Mouse (Mus musculus): ENCODE results near the gene Akap2. TPM values are rescaled to one million over a fixed set of nuclear protein-coding genes. Genes with fewer than 3 reads are reported as not detected.

Gene Akap2
- 100 to 1,000 TPM; 156 to 161 TPM for total RNA-seq (2021)
- long read RNA-seq, experiment 1, full-length matches to known transcripts: 50 of 88 reads
- long read RNA-seq, experiment 1, partial matches to known transcripts: 0 of 88 reads
- long read RNA-seq, experiment 1, other reads (novel, unspliced or antisense): 38 of 88 reads
- long read RNA-seq, experiment 2, full-length matches to known transcripts: 2 of 10 reads
- long read RNA-seq, experiment 2, partial matches to known transcripts: 0 of 10 reads
- long read RNA-seq, experiment 2, other reads (novel, unspliced or antisense): 8 of 10 reads

GRCm38 (mm10) chr4:57717354-57717753 lies at the start of gene Akap2:
TSS of gene Akap2 (plus strand) at chr4:57717657.
- no peak for DNase-seq

DNA sequence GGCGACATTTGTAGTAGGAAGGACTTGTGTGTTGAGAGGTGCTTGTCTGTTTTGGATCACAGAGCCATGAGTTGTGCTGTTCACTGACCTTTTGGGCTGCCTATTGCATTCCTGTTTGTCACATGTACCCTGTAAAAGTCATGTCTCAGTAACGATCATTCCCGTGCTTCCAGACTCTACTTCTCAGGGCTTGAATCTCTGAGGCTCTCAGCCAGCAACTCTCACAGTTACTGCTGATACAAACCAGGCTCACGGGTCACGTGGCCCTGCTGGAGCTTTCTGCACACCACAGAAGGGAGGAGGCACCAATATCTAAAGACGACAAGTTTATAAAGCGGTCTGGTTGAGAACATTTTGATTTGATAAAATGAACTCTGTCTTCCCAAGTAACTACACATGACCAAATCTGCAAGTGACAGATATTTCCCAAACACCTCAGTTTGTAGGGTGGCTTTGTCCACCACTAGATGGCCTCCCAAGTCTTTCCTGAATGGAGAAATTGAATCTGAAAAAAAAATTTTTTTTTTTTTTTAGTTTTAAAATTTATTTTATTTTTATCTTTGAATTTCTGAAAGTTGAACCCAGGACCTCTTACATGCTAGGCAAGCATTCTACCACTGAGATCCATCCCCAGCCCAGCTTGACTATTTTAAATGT lies 46.5 kb upstream of the Akap2 start:
- peak; percentile 40 to 61 for DNase-seq

DNA sequence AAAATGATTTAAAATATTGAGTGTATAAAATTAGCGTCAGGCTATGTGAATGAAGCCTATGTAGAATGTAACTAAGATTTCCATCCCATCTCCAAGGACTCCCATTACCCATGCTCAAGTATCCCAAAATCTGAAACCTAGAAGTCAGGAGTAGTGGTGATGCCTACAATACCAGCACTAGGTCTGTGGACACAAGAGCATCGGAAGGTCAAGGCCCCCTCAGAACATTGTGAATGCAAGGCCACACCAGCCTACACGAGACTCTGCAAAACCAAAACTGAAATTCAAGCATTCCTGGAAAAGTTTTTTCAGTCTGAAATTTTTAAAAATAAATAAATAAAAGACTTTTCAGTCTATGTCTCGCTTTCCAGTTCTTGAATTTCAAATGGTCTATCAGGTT lies 44.9 kb upstream of the Akap2 start:
- peak; percentile 31 to 35 for DNase-seq

DNA sequence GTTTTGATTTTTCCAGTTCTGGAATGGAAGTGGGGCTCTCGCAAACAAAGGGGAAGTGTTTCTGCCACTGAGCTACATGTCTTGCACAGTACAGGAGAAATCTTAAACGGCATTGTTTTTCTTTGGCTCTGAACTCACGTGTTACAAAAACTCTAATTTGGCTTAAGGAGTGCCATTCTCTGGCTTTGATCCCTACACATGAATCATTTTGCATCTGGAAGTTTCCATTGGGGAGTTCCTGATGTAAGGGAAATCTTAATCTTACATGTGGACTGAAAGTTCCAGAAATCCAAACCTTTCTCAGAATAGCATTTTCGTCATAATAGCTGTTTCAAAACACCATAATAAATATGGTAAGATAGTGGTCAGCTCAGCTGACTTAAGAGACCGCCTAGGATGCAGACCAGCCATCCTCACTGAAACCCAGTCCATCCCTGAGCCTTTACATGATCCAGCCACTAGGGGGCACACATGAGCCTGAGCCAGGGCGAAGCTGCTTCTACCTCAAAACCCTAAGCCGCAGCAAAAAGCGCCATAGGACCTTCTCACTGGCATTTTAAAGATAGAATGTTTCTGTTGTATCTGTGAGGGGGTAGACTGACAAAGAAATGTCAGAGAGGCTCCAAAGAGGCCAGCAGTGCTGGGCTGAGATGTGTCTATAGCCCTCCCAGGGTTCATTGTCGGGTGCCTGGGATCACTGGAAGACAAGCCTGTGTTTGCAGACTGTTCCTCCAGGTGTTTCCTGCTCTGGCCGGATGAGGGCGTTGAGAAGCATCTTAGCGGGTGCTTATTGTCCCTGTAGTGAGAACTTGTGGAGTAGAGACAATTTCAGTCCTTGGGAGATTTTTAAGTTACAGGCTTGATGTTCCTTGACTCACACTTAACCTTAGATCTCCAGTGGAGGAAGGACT lies 44.2 kb upstream of the Akap2 start:
- peak; percentile 92 to 93 for DNase-seq

DNA sequence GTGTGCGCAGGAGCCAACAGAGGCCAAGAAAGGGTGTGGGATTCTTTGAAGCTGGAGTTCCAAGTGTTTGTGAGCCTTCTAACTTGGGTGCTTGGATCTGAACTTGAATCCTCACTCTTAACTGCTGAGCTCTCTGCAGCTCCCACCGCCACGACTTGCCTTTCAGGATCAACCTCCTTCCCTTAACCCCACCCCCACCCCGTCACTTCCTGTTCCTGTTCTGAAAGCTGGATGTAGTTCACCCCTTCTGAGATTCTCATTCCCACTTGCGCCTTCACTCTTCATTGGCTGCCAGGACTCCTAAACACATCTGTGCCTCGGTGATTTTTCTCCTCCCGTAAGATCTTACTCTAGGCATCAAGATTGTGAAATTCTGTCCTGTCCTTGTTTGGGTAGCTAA lies 43.1 kb upstream of the Akap2 start:
- DNase-seq: no peak

- DNase-seq: peak; percentile 73 to 81
These were observed 42.1 kb upstream of the Akap2 start for GRCm38 (mm10) chr4:57675387-57675786.

- DNase-seq: no peak
These were observed 39.5 kb upstream of the Akap2 start for GRCm38 (mm10) chr4:57677916-57678315.

DNA sequence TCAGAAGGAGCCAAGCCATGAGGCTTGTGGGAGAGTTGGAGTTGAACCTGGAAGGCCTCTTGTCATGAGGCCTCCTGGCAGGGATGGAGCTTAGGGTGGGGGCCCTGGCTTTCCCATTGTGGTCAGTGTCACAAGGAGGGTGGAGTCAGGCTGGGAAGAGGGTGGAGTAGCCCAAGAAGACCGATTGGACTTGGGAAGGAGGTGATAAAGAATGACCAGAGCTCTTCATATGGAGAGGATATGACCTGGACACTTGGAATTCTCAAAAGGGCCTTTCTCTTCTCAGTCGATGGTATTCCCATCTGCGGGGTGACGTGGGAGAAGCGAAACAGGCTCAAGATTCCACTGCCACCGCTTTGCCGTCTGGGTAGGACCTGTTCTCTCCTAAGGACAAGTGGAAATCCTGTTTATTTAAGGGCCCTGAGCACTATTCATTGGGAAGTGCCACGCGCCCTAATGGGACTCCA lies 38.4 kb upstream of the Akap2 start:
- peak in 1 of 2 experiments; percentile 11 for DNase-seq

GRCm38 (mm10) chr4:57680186-57680585 lies 37.3 kb upstream of the Akap2 start:
- DNase-seq: no peak

DNA sequence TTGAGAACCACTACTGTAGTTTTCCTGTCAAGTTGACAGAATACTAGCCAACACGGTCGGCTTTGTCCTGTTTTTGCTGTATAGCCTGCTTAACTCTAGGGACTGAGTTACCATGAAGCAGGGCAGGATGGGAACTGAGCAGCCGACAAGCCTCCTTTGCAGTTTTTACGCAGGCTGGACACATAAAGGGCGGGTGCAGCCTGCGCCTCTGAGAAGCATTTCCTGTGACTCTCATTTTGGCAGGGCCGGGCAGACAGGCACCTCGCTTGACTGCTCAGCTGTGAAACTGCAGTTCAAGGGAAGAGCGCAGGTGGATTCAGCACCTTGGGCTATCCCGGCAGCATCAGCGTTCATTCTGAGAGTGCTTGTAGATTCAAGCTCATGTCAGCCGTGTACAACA lies 35.9 kb upstream of the Akap2 start:
- peak in 1 of 2 experiments; percentile 43 for DNase-seq

DNA sequence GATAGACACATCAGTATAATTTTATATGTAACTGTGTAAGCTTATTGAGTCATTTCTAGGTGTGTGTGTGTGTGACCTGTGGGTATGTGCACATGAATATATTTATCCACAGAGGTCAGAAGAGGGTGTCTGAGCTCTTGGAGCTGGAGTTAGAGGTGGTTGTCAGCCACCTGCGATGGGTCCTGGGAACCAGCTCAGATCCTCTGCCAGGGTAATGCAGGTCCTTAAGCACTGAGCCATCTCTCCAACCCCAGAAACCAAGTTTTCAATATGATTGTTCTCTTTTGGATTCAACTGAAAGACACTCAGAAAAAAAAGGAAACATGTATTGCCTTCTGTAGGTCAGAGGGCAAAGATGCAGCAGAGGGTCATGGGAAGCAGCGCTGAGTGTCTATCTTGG lies 35.1 kb upstream of the Akap2 start:
- no peak for DNase-seq

DNA sequence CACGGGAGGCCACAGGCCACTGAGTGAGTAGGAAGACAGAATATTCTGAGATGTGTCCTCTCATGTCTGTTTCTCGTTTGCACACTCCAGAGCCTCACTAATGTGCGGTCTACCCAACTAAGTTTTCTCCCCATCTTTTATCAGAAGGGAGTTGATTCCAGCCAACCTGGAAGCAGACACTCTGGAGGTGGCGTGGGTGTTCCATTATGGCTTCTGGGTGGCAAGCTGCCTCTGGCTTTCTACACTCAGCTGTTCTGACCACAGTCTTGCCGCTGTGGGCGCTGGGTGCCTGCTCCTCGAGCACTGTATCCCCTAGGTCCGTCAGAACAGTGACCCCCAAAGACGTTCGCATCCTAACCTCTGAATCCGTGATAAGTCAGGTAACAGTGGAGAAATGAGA lies 34.5 kb upstream of the Akap2 start:
- DNase-seq: no peak

- no peak for DNase-seq
These were observed 32.7 kb upstream of the Akap2 start for GRCm38 (mm10) chr4:57684676-57685215.

DNA sequence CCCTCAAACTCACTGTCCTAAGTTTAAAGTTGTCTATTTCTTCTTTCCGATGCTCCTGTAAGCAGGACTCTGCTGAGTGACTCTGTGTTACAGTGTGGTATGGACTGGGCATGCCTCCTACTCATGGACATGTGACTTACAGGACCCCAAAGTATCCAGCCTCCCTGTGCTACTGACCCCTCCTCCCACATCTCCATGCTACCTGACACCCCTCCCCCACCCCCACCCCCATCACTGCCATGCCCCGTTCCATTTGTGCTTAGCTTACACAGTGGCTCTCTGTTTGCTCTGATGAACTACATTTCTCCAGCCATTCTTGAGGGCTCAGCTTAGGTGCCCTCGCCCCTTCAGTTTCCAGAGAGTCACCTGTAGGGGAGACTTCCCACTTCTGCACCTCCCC lies 30.7 kb upstream of the Akap2 start:
- DNase-seq: no peak

DNA sequence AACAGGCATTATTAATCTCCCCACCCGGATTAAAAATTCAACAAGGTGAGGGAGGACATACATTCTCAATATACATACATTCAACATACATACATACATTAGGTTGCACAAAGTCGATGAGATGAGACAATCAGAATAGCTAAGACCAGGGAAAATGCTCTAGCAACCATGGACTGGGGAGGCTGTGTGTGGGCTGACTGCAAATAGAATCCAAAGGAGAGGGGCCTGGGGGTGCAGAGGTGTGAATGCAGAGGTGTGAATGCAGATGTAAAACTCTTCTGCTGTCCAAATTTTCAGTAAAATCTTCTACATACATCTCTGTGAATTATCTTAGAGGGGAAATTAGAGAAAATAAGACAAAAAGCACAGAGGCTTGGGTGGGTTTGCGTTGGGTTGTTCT lies 29.9 kb upstream of the Akap2 start:
- no peak for DNase-seq

GRCm38 (mm10) chr4:57688131-57688530 lies 29.3 kb upstream of the Akap2 start:
- DNase-seq: no peak

DNA sequence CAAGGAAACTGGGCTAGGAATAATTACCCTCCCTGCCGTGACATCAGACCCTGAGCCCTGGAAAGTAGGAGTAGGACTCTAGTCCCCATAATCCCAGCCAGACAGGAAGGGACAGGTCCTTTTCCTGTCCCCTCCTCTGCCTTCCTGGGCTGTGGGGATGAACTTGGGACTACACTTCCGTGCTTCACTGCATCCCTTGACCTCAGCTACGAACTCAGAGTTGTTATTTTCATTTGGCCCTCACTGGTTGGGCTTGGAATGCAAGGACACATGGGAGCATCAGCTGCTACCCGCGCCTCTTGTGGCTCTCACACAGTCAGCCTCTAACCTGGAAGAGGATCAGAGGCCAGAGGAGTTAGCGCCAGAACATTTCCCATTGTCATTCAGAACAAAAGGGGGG lies 27.5 kb upstream of the Akap2 start:
- peak in 1 of 2 experiments; percentile 14 for DNase-seq

DNA sequence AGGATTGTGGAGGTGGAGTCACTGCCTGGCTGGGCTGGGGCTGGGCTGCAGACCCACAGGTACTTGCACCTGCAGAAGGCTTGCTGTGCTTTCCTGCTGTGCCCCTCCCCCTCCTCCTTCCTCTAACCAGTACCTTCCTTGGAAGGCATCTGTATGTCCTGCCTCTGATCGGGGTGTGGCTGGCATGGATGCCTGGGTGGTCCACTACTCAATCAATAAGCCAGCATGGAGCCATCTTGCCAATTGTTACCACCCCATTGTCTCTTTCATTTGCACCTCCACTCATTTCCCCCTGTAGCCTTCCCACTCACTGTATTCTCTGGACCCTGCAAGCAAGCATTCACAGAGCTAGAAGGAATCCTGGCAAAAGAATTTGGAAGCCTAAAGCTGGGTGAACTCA lies 26.7 kb upstream of the Akap2 start:
- no peak for DNase-seq

DNA sequence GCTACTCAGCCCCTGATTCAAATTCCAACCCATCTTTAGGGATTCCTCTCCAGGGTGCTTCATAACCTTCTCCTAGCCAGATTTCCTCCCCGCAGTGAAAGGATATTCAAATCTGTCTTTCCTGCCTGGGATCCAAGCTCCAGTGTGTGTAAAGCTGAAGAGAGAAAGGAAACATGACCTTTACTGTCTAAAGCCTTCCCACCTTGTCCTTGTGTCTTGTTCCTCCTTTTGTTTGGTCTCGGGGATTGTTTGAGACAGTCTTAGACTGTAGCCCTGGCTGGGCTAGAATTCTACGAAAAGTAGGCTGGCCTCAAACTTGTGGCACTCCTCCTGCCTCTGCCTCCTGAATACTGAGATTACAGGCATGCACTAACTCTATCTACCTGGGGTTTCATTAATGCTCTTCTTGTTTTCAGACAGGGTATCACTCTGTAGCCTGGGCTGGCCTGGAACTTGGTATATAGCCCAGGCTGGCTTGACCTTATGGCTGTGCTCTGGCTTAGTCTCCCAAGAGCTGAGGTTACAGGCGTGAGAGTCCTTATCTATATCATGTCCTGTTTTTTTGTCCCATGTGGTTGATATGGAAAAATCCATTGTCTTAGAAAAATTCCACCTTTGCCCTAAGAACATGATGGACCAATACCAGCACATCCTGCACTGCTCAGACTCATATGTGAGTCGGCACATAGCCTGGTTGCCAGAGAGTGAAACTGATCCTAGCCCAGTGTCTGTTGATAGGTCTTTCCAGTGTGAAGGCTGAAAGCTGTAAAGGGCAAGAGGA lies 22.9 kb upstream of the Akap2 start:
- DNase-seq: no peak

GRCm38 (mm10) chr4:57696955-57697354 lies 20.5 kb upstream of the Akap2 start:
- DNase-seq: no peak

DNA sequence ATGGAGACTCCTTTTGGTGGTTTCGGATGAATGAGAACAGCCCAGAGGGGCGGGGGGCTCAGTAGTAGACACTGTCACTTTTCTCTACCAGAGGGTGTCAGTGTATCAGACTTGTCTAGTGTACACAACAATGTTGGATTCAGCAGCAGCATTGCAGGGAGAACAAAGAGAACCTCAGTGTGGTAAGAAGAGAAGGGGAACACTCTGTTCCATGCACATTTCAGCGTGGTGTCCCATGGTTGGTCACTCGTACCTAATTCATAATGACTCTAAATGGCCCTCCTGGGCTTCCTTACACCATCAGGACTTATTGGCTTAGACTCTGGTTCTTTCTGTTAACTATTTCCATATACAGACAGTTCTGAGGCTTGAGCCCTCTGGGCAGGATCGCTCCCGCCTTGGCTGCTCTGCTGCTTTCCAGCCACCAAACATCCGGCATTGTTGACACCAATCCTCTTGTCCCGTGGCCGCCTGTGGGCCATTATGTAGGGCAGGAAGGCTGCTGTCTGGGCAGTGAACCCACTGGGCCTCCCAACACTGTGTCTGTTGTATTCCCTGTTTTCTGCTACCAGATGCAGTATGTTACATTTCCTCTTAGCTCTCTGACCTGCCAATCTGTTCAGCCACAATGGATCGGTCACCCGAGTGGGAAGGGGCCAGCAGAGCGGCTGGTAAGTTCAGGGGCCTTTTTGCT lies 19.4 kb upstream of the Akap2 start:
- no peak for DNase-seq
